Mouse (Mus musculus): ENCODE measurements around the gene A630095N17Rik. TPM values are rescaled to one million over a fixed set of nuclear protein-coding genes. Genes with fewer than 3 reads are reported as not detected.
"Not testable (repeated sequence)": the region's sequence is repeated elsewhere in the genome, so short reads cannot be mapped to it uniquely, and the experiment has no call there.

A630095N17Rik gene
- polyA plus RNA-seq, 1 experiment, result not detected

DNA sequence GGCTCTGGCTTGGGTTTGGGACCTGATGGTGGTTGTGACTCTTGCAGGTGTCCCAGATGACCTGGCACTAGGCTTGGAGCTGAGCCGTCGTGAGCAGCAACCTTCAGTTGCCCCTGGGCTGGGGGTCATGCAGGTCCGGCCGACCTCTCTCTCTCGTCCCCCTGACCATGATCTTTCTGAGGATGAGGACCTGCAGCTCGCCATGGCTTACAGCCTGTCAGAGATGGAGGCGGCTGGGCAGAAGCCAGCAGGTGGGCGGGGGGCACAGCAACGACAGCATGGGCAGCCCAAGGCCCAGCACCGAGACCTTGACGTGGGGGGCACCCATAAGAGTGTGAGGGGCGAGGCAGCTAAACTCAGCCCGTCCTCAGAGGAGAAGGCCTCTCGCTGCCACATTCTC lies 11.5 kb upstream of the A630095N17Rik start:
- DNase-seq (ENCODE audit: low spot score), result no peak

- no peak for DNase-seq (ENCODE audit: low spot score)
Measured at GRCm38 (mm10) chr1:75239591-75239990, 7.7 kb upstream of the A630095N17Rik start.

GRCm38 (mm10) chr1:75236117-75237050 lies 4.5 kb upstream of the A630095N17Rik start, which contains the start of gene Dnajb2:
TSS of gene Dnajb2 (plus strand) at chr1:75236406.
- peak; percentile 91 for DNase-seq (ENCODE audit: low spot score)

GRCm38 (mm10) chr1:75234606-75235005 lies 2.7 kb upstream of the A630095N17Rik start:
- DNase-seq (ENCODE audit: low spot score), result no peak

GRCm38 (mm10) chr1:75232489-75232888 lies 587 bp upstream of the A630095N17Rik start:
- DNase-seq (ENCODE audit: low spot score), result not testable (repeated sequence)

DNA sequence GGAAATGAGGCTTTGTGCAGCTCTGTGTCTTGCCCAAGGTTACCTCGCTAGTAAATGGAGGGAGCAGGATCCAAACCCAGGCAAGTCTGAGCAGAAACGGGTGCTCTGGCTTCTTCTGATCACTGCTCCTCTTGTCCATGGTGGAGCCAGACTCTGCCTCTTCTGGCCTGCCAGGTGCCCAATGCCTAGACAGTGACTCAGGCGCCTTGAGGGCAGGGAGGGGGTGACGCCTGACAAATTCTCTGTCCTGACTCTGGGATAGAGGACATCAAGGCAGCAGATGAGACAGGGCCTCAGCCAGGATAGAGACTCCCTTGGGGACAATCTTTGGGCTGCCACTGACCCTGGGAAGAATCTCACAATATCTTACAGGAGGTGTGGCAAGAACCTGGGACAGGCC lies 678 bp downstream of the A630095N17Rik start:
- no peak for DNase-seq (ENCODE audit: low spot score)

GRCm38 (mm10) chr1:75230335-75230994 lies 1.4 kb downstream of the A630095N17Rik start:
- DNase-seq (ENCODE audit: low spot score), result no peak

DNA sequence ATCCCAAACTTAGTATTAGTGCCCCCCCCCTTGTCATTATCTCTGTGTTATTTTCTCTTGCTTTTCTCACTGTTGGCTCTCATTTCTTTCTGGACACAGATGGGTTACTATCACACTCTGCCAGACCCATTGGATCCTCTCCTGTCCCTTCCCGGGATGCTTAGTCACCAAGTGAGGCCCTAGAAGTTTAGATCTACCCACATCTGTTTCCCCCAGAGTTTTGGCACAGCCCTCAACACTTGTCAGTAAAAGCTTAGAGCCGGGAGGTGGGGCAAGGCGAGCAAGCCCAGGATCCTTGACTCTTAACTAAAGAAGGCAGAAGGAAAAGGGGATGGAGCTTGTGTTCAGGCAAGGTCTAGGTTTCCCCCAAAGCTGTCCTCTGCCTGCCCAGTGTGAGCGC lies 2.7 kb downstream of the A630095N17Rik start:
- no peak for DNase-seq (ENCODE audit: low spot score)

- DNase-seq (ENCODE audit: low spot score), result no peak
Measured at GRCm38 (mm10) chr1:75227653-75228052, 4.2 kb downstream of the A630095N17Rik start.

DNA sequence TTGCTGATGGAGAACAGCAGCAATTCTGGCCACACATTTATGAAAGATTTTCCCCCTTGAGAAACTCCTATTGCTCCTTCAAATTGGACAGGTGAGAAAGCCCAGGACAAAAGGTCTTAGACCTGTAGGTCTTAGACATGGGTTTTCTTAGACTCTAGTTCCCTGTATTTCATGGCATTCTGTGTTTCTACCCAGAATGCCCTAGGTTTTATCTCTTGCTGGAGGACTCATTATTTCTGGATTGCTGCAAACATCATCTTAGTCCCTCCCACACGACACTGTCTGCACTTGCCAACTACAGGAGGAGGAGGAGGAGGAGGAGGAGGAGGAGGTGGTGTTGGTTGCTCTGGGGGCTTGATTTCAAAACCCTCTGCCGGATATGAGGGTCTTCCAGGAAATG lies 5.8 kb downstream of the A630095N17Rik start:
- no peak for DNase-seq (ENCODE audit: low spot score)

DNA sequence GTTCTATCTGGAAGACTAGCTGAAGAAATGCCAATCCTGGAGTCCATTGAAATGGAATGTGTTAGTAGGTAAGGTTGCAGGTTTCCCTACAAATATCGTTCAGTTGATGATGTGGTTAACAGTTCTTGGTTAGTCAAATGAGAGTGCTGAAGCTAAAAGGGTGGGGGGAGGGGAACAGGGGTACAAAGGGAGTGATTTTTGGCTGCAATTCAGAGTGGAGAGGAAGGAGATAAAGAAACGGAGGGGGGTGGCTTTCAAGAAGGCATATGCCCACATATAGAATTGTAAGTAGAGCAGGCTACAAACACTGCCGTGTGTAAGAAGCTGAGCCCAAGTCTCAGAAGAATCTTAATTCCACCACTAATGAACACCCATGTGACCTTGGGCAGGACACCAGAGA lies 6.4 kb downstream of the A630095N17Rik start:
- DNase-seq (ENCODE audit: low spot score), result no peak

- DNase-seq (ENCODE audit: low spot score), result no peak
Measured at GRCm38 (mm10) chr1:75223532-75223931, 8.4 kb downstream of the A630095N17Rik start.

- no peak for DNase-seq (ENCODE audit: low spot score)
Measured at GRCm38 (mm10) chr1:75222926-75223325, 9.0 kb downstream of the A630095N17Rik start.

GRCm38 (mm10) chr1:75221538-75221937 lies 10.4 kb downstream of the A630095N17Rik start:
- no peak for DNase-seq (ENCODE audit: low spot score)

GRCm38 (mm10) chr1:75219531-75219930 lies 12.4 kb downstream of the A630095N17Rik start, which contains the start of gene Tuba4a:
TSS of gene Tuba4a (minus strand) at chr1:75219865.
- no peak for DNase-seq (ENCODE audit: low spot score)

DNA sequence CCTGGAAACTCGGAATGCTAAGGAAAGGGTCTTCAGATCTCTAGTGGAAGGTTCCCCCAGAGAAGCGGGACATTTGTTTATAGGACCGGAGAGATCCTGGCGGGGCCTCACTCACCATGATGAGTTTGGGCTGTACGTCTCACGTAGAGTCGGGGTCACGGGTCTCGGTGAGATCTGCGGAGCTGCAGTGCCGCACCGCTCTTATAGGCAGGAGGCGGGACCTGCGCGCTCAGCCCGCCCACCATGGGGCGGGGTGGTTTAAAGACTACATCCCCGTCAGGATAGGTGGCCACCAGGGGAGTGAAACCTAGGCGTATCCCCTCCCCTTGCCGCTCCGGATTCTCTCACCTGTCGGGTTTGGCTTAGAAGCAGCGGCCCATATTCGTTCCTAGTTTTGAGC lies 12.8 kb downstream of the A630095N17Rik start:
- peak; percentile 87 for DNase-seq (ENCODE audit: low spot score)

GRCm38 (mm10) chr1:75218227-75219001 lies 13.5 kb downstream of the A630095N17Rik start:
- DNase-seq (ENCODE audit: low spot score), result peak; percentile 60

DNA sequence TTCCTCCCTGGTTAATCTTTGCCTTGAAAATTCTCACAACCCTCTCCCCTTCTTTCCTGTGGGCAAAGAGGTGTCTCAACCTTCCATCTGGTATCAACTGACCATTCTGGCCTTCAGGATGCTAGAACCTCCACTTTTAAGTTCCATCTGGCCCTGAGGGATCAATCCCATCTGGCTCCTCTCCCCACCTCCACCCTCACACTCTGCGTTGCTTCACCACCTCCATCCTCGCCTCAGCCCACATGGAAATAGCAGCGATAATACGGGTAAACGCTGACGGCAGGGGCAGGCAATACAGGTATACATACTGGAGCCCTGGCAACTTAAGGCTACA lies 14.0 kb downstream of the A630095N17Rik start:
- DNase-seq (ENCODE audit: low spot score), result no peak

DNA sequence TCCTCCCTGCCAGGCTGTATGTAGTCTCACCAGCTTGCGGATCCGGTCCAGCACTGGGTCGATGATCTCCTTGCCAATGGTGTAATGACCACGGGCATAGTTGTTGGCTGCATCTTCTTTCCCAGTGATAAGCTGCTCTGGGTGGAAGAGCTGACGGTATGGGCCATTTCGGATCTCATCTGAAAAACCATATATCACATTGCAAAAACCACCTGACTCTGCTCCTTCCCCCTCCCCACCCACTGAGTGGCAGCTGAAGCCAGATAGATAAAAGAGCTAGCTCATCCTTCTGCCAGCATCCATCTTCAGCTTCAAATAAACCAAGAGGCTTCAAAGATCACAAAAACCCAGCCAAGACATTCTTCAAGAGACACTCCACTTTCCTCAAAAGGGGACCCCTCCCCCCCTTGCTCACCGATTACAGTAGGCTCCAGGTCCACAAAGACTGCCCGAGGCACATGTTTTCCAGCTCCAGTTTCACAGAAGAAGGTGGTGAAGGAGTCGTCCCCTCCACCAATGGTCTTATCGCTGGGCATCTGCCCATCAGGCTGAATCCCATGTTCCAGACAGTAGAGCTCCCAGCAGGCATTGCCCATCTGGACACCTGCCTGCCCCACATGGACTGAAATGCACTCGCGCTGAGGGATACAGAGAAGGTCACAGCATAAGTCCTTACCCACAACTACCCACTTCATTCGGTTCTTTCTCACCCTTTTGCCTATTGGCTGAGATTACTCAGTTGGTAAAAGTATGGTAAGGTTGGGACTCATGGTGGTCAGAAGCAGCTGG lies 14.9 kb downstream of the A630095N17Rik start:
- no peak for DNase-seq (ENCODE audit: low spot score)

GRCm38 (mm10) chr1:75215785-75216184 lies 16.1 kb downstream of the A630095N17Rik start:
- no peak for DNase-seq (ENCODE audit: low spot score)

DNA sequence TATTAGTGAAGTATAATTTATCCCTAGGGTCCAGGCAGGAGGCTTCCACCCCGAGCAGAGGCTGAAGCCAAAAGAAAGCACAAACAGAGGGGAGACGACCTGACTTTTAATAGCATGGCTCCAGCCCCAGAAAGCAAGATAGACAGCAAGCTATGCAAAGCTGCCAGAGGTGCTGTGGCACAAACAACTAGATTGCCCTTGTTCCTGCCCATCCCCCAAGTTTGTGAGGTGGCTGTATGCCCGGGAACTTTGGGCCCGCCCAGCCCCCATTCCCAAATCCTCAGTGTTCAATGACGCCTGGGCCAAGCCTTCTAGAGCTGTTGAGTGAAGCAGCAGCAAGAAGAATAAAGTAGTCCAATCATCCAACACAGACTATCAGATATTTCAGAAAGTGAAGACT lies 17.0 kb downstream of the A630095N17Rik start:
- DNase-seq (ENCODE audit: low spot score), result no peak

Data from urinary bladder, adult 2 months (tissue).